In genomic region chr2:174463789-174464523, GRCm38 (mm10) we compare ENCODE assay signal across 7 mouse cellular contexts. TPM values are rescaled to one million over a fixed set of nuclear protein-coding genes. Genes with fewer than 3 reads are reported as not detected.
DNase-seq lines count a peak whose midpoint lies in the region; ATAC-seq and TF ChIP-seq lines count a peak whose summit lies in the region.

Gene Atp5e (minus strand): TSS chr2:174464105.

- intact Hi-C loops in left cerebral cortex, postnatal 4 days (cut with DNase I), result loop anchor here (10.0 kb wide), 2 partner anchors 129 to 391 kb away; no protein-coding TSS in a partner anchor

- peak within 1 kb of the TSS; percentile 57 for H3K27ac ChIP-seq in intestine, postnatal 0 days (ENCODE audit: low read depth, low read length)
- peak within 1 kb of the TSS; percentile 52 for H3K27ac ChIP-seq in midbrain, embryonic 12.5 days (replicated peaks)
- H3K27ac ChIP-seq in small intestine, adult 2 months (ENCODE audit: insufficient read depth, low read depth, low read length), result peak within 1 kb of the TSS; percentile 73

- peak; percentile 94 for DNase-seq in adrenal gland, adult 8-10 months
- peak; percentile 93 for DNase-seq in embryo, embryonic 9.5 days (ENCODE audit: extremely low spot score)
- peak; percentile 49 for DNase-seq in gonadal fat pad, adult 2 months (ENCODE audit: low read depth)
- peak; percentile 96 for DNase-seq in left cerebral cortex, postnatal 4 days

- H3K9ac ChIP-seq in intestine, postnatal 0 days (ENCODE audit: low read depth, low read length), result peak within 1 kb of the TSS; percentile 58
- peak within 1 kb of the TSS; percentile 74 for H3K9ac ChIP-seq in midbrain, embryonic 12.5 days (replicated peaks)

- WGBS in intestine, postnatal 0 days, result 2% methylated on average over 48 of the region's 48 CpGs
- 3% methylated on average over 48 of the region's 48 CpGs for whole genome bisulfite sequencing in midbrain, embryonic 12.5 days
- WGBS in small intestine, adult 2 months, result 1% methylated on average over 48 of the region's 48 CpGs

- peaks cover 57% of the 10 kb centered on the region for H3K36me3 ChIP-seq in intestine, postnatal 0 days (ENCODE audit: control insufficient read depth, insufficient read depth)
- peaks cover 60% of the 10 kb centered on the region for H3K36me3 ChIP-seq in midbrain, embryonic 12.5 days
- peaks cover 55% of the 10 kb centered on the region for H3K36me3 ChIP-seq in small intestine, adult 2 months (ENCODE audit: control insufficient read depth, insufficient read depth, low read length)

- H3K9me3 ChIP-seq in intestine, postnatal 0 days (ENCODE audit: control insufficient read depth), result no peaks in the 10 kb centered on the region
- H3K9me3 ChIP-seq in midbrain, embryonic 12.5 days, result no peaks in the 10 kb centered on the region

- H3K4me1 ChIP-seq in intestine, postnatal 0 days (replicated peaks; ENCODE audit: control insufficient read depth, insufficient read depth, low read length), result no peaks in the 10 kb centered on the region
- H3K4me1 ChIP-seq in midbrain, embryonic 12.5 days, result peaks cover 12% of the 10 kb centered on the region
- H3K4me1 ChIP-seq in small intestine, adult 2 months (ENCODE audit: control insufficient read depth, insufficient read depth, insufficient read length, low read length), result no peaks in the 10 kb centered on the region

- H3K4me3 ChIP-seq in intestine, postnatal 0 days (ENCODE audit: low read depth, low read length), result peak within 1 kb of the TSS; percentile 56
- H3K4me3 ChIP-seq in midbrain, embryonic 12.5 days, result peak within 1 kb of the TSS; percentile 73
- peak within 1 kb of the TSS; percentile 70 for H3K4me3 ChIP-seq in small intestine, adult 2 months (ENCODE audit: low read depth, low read length)

- TF ChIP-seq CTCF in intestine, postnatal 0 days (IDR thresholded peaks at IDR 0.05; ENCODE audit: low read depth), result no peak; the same call in 1 of the 2 replicates
- no peak for TF ChIP-seq CTCF in small intestine, adult 2 months (IDR thresholded peaks at IDR 0.05; ENCODE audit: extremely low read depth, insufficient read length, insufficient replicate concordance, low read depth, low read length)

- peak within 1 kb of the TSS; percentile 96 for H3K4me2 ChIP-seq in intestine, postnatal 0 days (replicated peaks; ENCODE audit: low read depth)
- peak within 1 kb of the TSS; percentile 94 for H3K4me2 ChIP-seq in midbrain, embryonic 12.5 days (replicated peaks)

- 0 out of 2 replicates have a peak, but pooled peaks have one; percentile 35 for TF ChIP-seq POLR2A in small intestine, adult 2 months (IDR thresholded peaks at IDR 0.05; ENCODE audit: low read depth, low read length)

- ATAC-seq in intestine, postnatal 0 days, result peak; percentile 99
- peak; percentile 100 for ATAC-seq in midbrain, embryonic 12.5 days (ENCODE audit: low FRiP score, low read depth)

- no peaks in the 10 kb centered on the region for H3K27me3 ChIP-seq in intestine, postnatal 0 days (replicated peaks; ENCODE audit: control insufficient read depth, insufficient read depth, low read length)
- H3K27me3 ChIP-seq in midbrain, embryonic 12.5 days, result no peaks in the 10 kb centered on the region
- no peaks in the 10 kb centered on the region for H3K27me3 ChIP-seq in small intestine, adult 2 months (ENCODE audit: control insufficient read depth, insufficient read depth, low read length)

RNA-seq across cellular contexts. Expression of gene Atp5e, which starts in this region (rescaled TPM):
- 100 to 1,000 TPM; 372 to 569 (median 481) TPM for total RNA-seq in adrenal gland, adult 8-10 months (2022)
- polyA plus RNA-seq in gonadal fat pad, adult 2 months (2012; rRNA removed), result 238 and 292 TPM in 2 replicates
- polyA plus RNA-seq in intestine, postnatal 0 days (2015; fragmentation: Nextera tagmentation; extraction: Ambion mirVana), result 1,035 and 1,046 TPM in 2 replicates
- total RNA-seq in left cerebral cortex, postnatal 4 days (2021), result 100 to 1,000 TPM; 318 to 338 TPM
- polyA plus RNA-seq in midbrain, embryonic 12.5 days (2016; fragmentation: Nextera tagmentation; extraction: Ambion mirVana), result 754 and 756 TPM in 2 replicates
- polyA plus RNA-seq in small intestine, adult 2 months (2012; rRNA removed), result 157 and 303 TPM in 2 replicates

Comparison
In these comparisons a context has a peak if more than half of its experiments do, and no peak if none do; other contexts are left out.
1. Peak in every context shown above with its lines: DNase-seq, ATAC-seq, H3K4me3 ChIP-seq and H3K27ac ChIP-seq.